Mouse (Mus musculus) lung, postnatal 0 days (tissue): ENCODE measurements at regions not wholly inside any gene's neighbourhood (a gene's known extent, or its start where the extent isn't known, plus 50 kb on each side); places are given as distances from the start of the nearest gene placed in this dataset.

Experiments used
- CTCF ChIP-seq: IDR thresholded peaks from 2 replicates; pipeline ENCODE4 v1.5.1; 2016; ENCODE audit warnings: antibody characterized with exemption, mild to moderate bottlenecking
- EP300 ChIP-seq: IDR thresholded peaks from 2 replicates; pipeline ENCODE4 v1.6.1; 2016; ENCODE audit warnings: antibody characterized with exemption, mild to moderate bottlenecking, control low read depth

DNA sequence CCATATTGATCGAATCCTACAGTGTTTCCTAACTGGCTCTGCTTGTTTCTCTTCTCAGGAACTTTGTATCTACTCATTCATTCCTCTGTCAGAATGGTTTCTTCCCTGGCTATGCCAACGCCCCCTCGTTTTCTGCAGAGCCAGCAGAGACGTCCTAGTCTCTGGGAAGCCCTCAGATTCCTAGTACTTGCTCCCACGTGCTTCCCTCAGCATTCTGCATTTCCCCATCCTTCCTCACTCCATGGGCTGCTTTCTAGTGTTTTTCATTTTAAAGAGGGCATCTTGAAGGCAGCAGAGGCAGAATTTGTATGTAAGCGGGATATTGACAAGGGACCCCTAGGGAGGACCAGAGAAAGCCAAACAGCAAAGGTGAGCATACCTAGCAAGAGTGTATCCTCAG lies 80.2 kb downstream of the 4931417E11Rik start:
- TF ChIP-seq CTCF, result no peak
- no peak for TF ChIP-seq EP300
